Comparison of ENCODE assay signal across 7 mouse cellular contexts in genomic region chrX:52651472-52651948, GRCm38 (mm10). TPM values are rescaled to one million over a fixed set of nuclear protein-coding genes. Genes with fewer than 3 reads are reported as not detected.
A peak's percentile ranks its signal among the peaks of the same experiment; 100 is the strongest.
DNase-seq lines count a peak whose midpoint lies in the region; ATAC-seq and TF ChIP-seq lines count a peak whose summit lies in the region.

No protein-coding gene starts in this region.

- peak; percentile 19 for DNase-seq in lung, postnatal 0 days (ENCODE audit: low spot score)
- no peak for DNase-seq in lung, postnatal 25 days (ENCODE audit: low spot score)
- peak; percentile 40 for DNase-seq in forebrain, embryonic 14.5 days (ENCODE audit: low spot score)
- no peak for DNase-seq in liver, embryonic 14.5 days (ENCODE audit: low read depth in 3 of 3, low spot score in 3 of 3)
- no peak for DNase-seq in stomach, postnatal 0 days (ENCODE audit: low spot score)
- no peak for DNase-seq in right cerebral cortex, postnatal 4 days
- no peak for DNase-seq in adrenal gland, postnatal 25 days

- no peak overlapping the region for H3K4me3 ChIP-seq in lung, postnatal 0 days (ENCODE audit: low read depth, low read length)
- H3K4me3 ChIP-seq in forebrain, embryonic 14.5 days (ENCODE audit: low read depth, low read length): no peak overlapping the region
- no peak overlapping the region for H3K4me3 ChIP-seq in liver, embryonic 14.5 days (ENCODE audit: insufficient read depth in 1 of 2, low read depth in 2 of 2, low read length in 2 of 2)
- H3K4me3 ChIP-seq in stomach, postnatal 0 days (ENCODE audit: low read depth, low read length): no peak overlapping the region

- no peak overlapping the region for H3K27ac ChIP-seq in lung, postnatal 0 days (ENCODE audit: low read length)
- no peak overlapping the region; the same call in 1 of the 2 replicates for H3K27ac ChIP-seq in forebrain, embryonic 14.5 days (ENCODE audit: low read depth, low read length)
- no peak overlapping the region for H3K27ac ChIP-seq in liver, embryonic 14.5 days
- H3K27ac ChIP-seq in stomach, postnatal 0 days (replicated peaks): 0 out of 2 replicates have a peak overlapping the region, but pooled peaks have one; percentile 13

- 26% methylated on average over 9 of the region's 9 CpGs for WGBS in lung, postnatal 0 days
- 34% methylated on average over 9 of the region's 9 CpGs for WGBS in forebrain, embryonic 14.5 days
- 13% methylated on average over 9 of the region's 9 CpGs for WGBS in liver, embryonic 14.5 days (ENCODE audit: insufficient replicate concordance)
- 20% methylated on average over 9 of the region's 9 CpGs for WGBS in stomach, postnatal 0 days

- peak; percentile 48 for TF ChIP-seq CTCF in lung, postnatal 0 days (IDR thresholded peaks at IDR 0.05)
- TF ChIP-seq CTCF in liver, embryonic 14.5 days (IDR thresholded peaks at IDR 0.05; ENCODE audit: low read depth): no peak
- TF ChIP-seq CTCF in stomach, postnatal 0 days (IDR thresholded peaks at IDR 0.05; ENCODE audit: low read depth): peak; percentile 44

- H3K4me1 ChIP-seq in lung, postnatal 0 days (ENCODE audit: insufficient read depth, low read depth, low read length): no peaks in the 10 kb centered on the region
- H3K4me1 ChIP-seq in forebrain, embryonic 14.5 days (ENCODE audit: control insufficient read depth, insufficient read depth, low read length): no peaks in the 10 kb centered on the region
- peaks cover 0 to 6% of the 10 kb centered on the region in 2 experiments; a peak in 2 of 4 replicates for H3K4me1 ChIP-seq in liver, embryonic 14.5 days (replicated peaks; ENCODE audit: control insufficient read depth in 2 of 2, insufficient read depth in 2 of 2, low read length in 1 of 2)
- H3K4me1 ChIP-seq in stomach, postnatal 0 days (replicated peaks; ENCODE audit: control insufficient read depth, insufficient read depth): no peaks in the 10 kb centered on the region

- ATAC-seq in lung, postnatal 0 days: no peak
- ATAC-seq in forebrain, embryonic 14.5 days: 0 out of 2 replicates have a peak, but pooled peaks have one; percentile 15
- no peak for ATAC-seq in liver, embryonic 14.5 days (ENCODE audit: insufficient read depth)
- no peak for ATAC-seq in stomach, postnatal 0 days (ENCODE audit: low FRiP score, low TSS enrichment)

- H3K9ac ChIP-seq in lung, postnatal 0 days (replicated peaks; ENCODE audit: low read depth): no peak overlapping the region
- no peak overlapping the region for H3K9ac ChIP-seq in forebrain, embryonic 14.5 days (ENCODE audit: low read length)
- H3K9ac ChIP-seq in liver, embryonic 14.5 days (replicated peaks): no peak overlapping the region
- no peak overlapping the region for H3K9ac ChIP-seq in stomach, postnatal 0 days (ENCODE audit: low read length)

- no peak for TF ChIP-seq EP300 in lung, postnatal 0 days (IDR thresholded peaks at IDR 0.05)
- TF ChIP-seq EP300 in liver, embryonic 14.5 days (IDR thresholded peaks at IDR 0.05; ENCODE audit: low read depth): no peak
- TF ChIP-seq EP300 in stomach, postnatal 0 days (optimal IDR thresholded peaks at IDR 0.05): no peak

- H3K27me3 ChIP-seq in lung, postnatal 0 days (replicated peaks; ENCODE audit: insufficient read depth, low read length): no peaks in the 10 kb centered on the region
- H3K27me3 ChIP-seq in forebrain, embryonic 14.5 days (replicated peaks; ENCODE audit: control insufficient read depth, insufficient read depth, low read length): no peaks in the 10 kb centered on the region
- no peaks in the 10 kb centered on the region for H3K27me3 ChIP-seq in liver, embryonic 14.5 days (ENCODE audit: control insufficient read depth, insufficient read depth, low read length)
- no peaks in the 10 kb centered on the region for H3K27me3 ChIP-seq in stomach, postnatal 0 days (ENCODE audit: control insufficient read depth, insufficient read depth, low read length)

- H3K9me3 ChIP-seq in lung, postnatal 0 days (ENCODE audit: low read length): no peaks in the 10 kb centered on the region
- no peaks in the 10 kb centered on the region for H3K9me3 ChIP-seq in forebrain, embryonic 14.5 days (replicated peaks; ENCODE audit: control insufficient read depth, low read length)
- no peaks in the 10 kb centered on the region for H3K9me3 ChIP-seq in liver, embryonic 14.5 days (ENCODE audit: control insufficient read depth, low read length)
- H3K9me3 ChIP-seq in stomach, postnatal 0 days (ENCODE audit: control insufficient read depth, low read length): no peaks in the 10 kb centered on the region

- H3K4me2 ChIP-seq in lung, postnatal 0 days (replicated peaks; ENCODE audit: low read depth, low read length): no peak overlapping the region
- H3K4me2 ChIP-seq in forebrain, embryonic 14.5 days (ENCODE audit: low read length): no peak overlapping the region
- peak overlapping the region; percentile 15; the same call in 1 of the 2 replicates for H3K4me2 ChIP-seq in liver, embryonic 14.5 days (ENCODE audit: low read depth)
- H3K4me2 ChIP-seq in stomach, postnatal 0 days (replicated peaks; ENCODE audit: low read depth): 0 out of 2 replicates have a peak overlapping the region, but pooled peaks have one; percentile 17

- H3K36me3 ChIP-seq in lung, postnatal 0 days (ENCODE audit: insufficient read depth, low read length): no peaks in the 10 kb centered on the region
- no peaks in the 10 kb centered on the region for H3K36me3 ChIP-seq in forebrain, embryonic 14.5 days (ENCODE audit: control insufficient read depth, insufficient read depth, low read length)
- no peaks in the 10 kb centered on the region for H3K36me3 ChIP-seq in liver, embryonic 14.5 days (replicated peaks; ENCODE audit: control insufficient read depth, insufficient read depth, low read depth)
- no peaks in the 10 kb centered on the region for H3K36me3 ChIP-seq in stomach, postnatal 0 days (ENCODE audit: control insufficient read depth, insufficient read depth, low read length)

RNA-seq across cellular contexts. Expression of gene Gpc3, which starts 37.8 kb away (rescaled TPM):
- polyA plus RNA-seq in lung, postnatal 0 days (2015; fragmentation: Nextera tagmentation; extraction: Ambion mirVana): 294 and 318 TPM in 2 replicates
- polyA plus RNA-seq in forebrain, embryonic 14.5 days (2014; fragmentation: Nextera tagmentation; extraction: Ambion mirVana): 51.2 and 64.7 TPM in 2 replicates
- 135 and 181 TPM in 2 replicates for polyA plus RNA-seq in liver, embryonic 14.5 days (2012; rRNA removed)
- 240 and 249 TPM in 2 replicates for polyA plus RNA-seq in liver, embryonic 14.5 days (2014; fragmentation: Nextera tagmentation; extraction: Ambion mirVana)
- polyA plus RNA-seq in stomach, postnatal 0 days (2015; fragmentation: Nextera tagmentation; extraction: Ambion mirVana): 238 and 253 TPM in 2 replicates
- 14.3 and 21.9 TPM in 2 replicates for total RNA-seq in adrenal gland, postnatal 25 days (2021)

Comparison
In these comparisons a context has a peak if more than half of its experiments do, and no peak if none do; other contexts are left out.
1. DNase-seq: peak in lung, postnatal 0 days (single experiment) and forebrain, embryonic 14.5 days (single experiment); none in lung, postnatal 25 days (single experiment), liver, embryonic 14.5 days (0 of 3), stomach, postnatal 0 days (single experiment), right cerebral cortex, postnatal 4 days (single experiment) and adrenal gland, postnatal 25 days (single experiment).
2. H3K4me2 ChIP-seq: peak in liver, embryonic 14.5 days (single experiment) and stomach, postnatal 0 days (single experiment); none in lung, postnatal 0 days (single experiment) and forebrain, embryonic 14.5 days (single experiment).